Mouse (Mus musculus): Measurements from ENCODE around the gene Trip11.

GRCm38 (mm10) chr12:101898966-101899365 lies 14.1 kb downstream of the Trip11 start:
- no peak for TF ChIP-seq POLR2A (IDR thresholded peaks at IDR 0.05; ENCODE audit: borderline replicate concordance, extremely low read depth, insufficient read depth, insufficient read length, poor library complexity, severe bottlenecking)
- no peak for TF ChIP-seq CTCF (IDR thresholded peaks at IDR 0.05; ENCODE audit: borderline replicate concordance, extremely low read depth, insufficient read depth, insufficient read length)
